9 mouse cellular contexts compared by ENCODE assay signal in genomic region chr9:15029025-15029727, GRCm38 (mm10). TPM values are rescaled to one million over a fixed set of nuclear protein-coding genes. Genes with fewer than 3 reads are reported as not detected.
DNase-seq lines count a peak whose midpoint lies in the region; ATAC-seq and TF ChIP-seq lines count a peak whose summit lies in the region.
"Had no signal": no experiment of that assay in that cellular context is flagged by ENCODE, and none has a peak within 500 bp of the region (broad histone marks: within the 10 kb centered on the region; RNA-seq: fewer than 3 reads in every experiment).

No protein-coding gene starts in this region.

- TF ChIP-seq EP300 in liver, embryonic 14.5 days (IDR thresholded peaks at IDR 0.05; ENCODE audit: low read depth) = no peak

- DNase-seq in layer of hippocampus, postnatal 10 days (ENCODE audit: low spot score in 2 of 2) = peak; percentile 61 to 67
- no peak for DNase-seq in layer of hippocampus, postnatal 14 days (ENCODE audit: low spot score in 2 of 2)
- DNase-seq in Muller cell, postnatal 12 days (ENCODE audit: inconsistent ontology term) = peak; percentile 34
- peak; percentile 77 for DNase-seq in heart, postnatal 4 days
- DNase-seq in liver, embryonic 14.5 days (ENCODE audit: low read depth in 3 of 3, low spot score in 3 of 3) = no peak
- no peak for DNase-seq in left cerebral cortex, adult 8-10 months (ENCODE audit: low spot score in 2 of 2)

- H3K9me3 ChIP-seq in liver, embryonic 14.5 days (ENCODE audit: control insufficient read depth, low read length) = no peaks in the 10 kb centered on the region

- H3K4me1 ChIP-seq in liver, embryonic 14.5 days (replicated peaks; ENCODE audit: control insufficient read depth in 2 of 2, insufficient read depth in 2 of 2, low read length in 1 of 2) = no peaks in the 10 kb centered on the region
- H3K4me1 ChIP-seq: embryonic facial prominence, embryonic 15.5 days had no signal

- TF ChIP-seq CTCF in liver, embryonic 14.5 days (IDR thresholded peaks at IDR 0.05; ENCODE audit: low read depth) = peak; percentile 81

- H3K36me3 ChIP-seq in liver, embryonic 14.5 days (replicated peaks; ENCODE audit: control insufficient read depth, insufficient read depth, low read depth) = no peaks in the 10 kb centered on the region

- H3K27me3 ChIP-seq in liver, embryonic 14.5 days (ENCODE audit: control insufficient read depth, insufficient read depth, low read length) = no peaks in the 10 kb centered on the region
- H3K27me3 ChIP-seq: embryonic facial prominence, embryonic 15.5 days had no signal

- peak; percentile 81 for ATAC-seq in common myeloid progenitor, adult 5-6 weeks (replicated peaks; ENCODE audit: low read depth, poor library complexity, severe bottlenecking)
- no peak for ATAC-seq in liver, embryonic 14.5 days (ENCODE audit: insufficient read depth)
- peak; percentile 59; the same call in 1 of the 2 replicates for ATAC-seq in neutrophil, adult 5-6 weeks (ENCODE audit: extremely low read depth, insufficient number of reproducible peaks, low FRiP score, poor library complexity, severe bottlenecking)

- no peak overlapping the region for H3K4me2 ChIP-seq in liver, embryonic 14.5 days (ENCODE audit: low read depth)
- H3K4me2 ChIP-seq: embryonic facial prominence, embryonic 15.5 days had no signal

- WGBS in liver, embryonic 14.5 days (ENCODE audit: insufficient replicate concordance) = 43% methylated on average over 5 of the region's 5 CpGs

- H3K4me3 ChIP-seq in liver, embryonic 14.5 days (ENCODE audit: insufficient read depth in 1 of 2, low read depth in 2 of 2, low read length in 2 of 2) = no peak overlapping the region
- H3K4me3 ChIP-seq: embryonic facial prominence, embryonic 15.5 days had no signal

- no peak overlapping the region for H3K27ac ChIP-seq in liver, embryonic 14.5 days
- H3K27ac ChIP-seq: embryonic facial prominence, embryonic 15.5 days had no signal

- no peak overlapping the region for H3K9ac ChIP-seq in liver, embryonic 14.5 days (replicated peaks)
- H3K9ac ChIP-seq: embryonic facial prominence, embryonic 15.5 days had no signal

RNA-seq across cellular contexts. Expression of gene Panx1, which starts 16.1 kb away (rescaled TPM):
- total RNA-seq in layer of hippocampus, postnatal 10 days (2021) = 10 to 100 TPM; 67.9 to 68.7 TPM
- 10 to 100 TPM; 42.4 to 48.1 TPM for total RNA-seq in layer of hippocampus, postnatal 14 days (2021)
- total RNA-seq in common myeloid progenitor, adult 5-6 weeks (2017) = 17.0 and 18.2 TPM in 2 replicates
- 10 to 100 TPM; 14.7 to 15.0 TPM for total RNA-seq in heart, postnatal 4 days (2021)
- polyA plus RNA-seq in liver, embryonic 14.5 days (2012; rRNA removed) = 0.92 and 2.8 TPM in 2 replicates
- polyA plus RNA-seq in liver, embryonic 14.5 days (2014; fragmentation: Nextera tagmentation; extraction: Ambion mirVana) = 4.6 and 4.7 TPM in 2 replicates
- total RNA-seq in neutrophil, adult 5-6 weeks (2017) = 10.2 and 14.1 TPM in 2 replicates
- total RNA-seq in left cerebral cortex, adult 8-10 months (2022) = 10 to 100 TPM; 26.5 to 30.1 (median 28.0) TPM

Comparison
In these comparisons a context has a peak if more than half of its experiments do, and no peak if none do; other contexts are left out.
1. DNase-seq: peak in layer of hippocampus, postnatal 10 days (2 of 2), Muller cell, postnatal 12 days (single experiment) and heart, postnatal 4 days (single experiment); none in layer of hippocampus, postnatal 14 days (0 of 2), liver, embryonic 14.5 days (0 of 3) and left cerebral cortex, adult 8-10 months (0 of 2).